ENCODE assay signal across 17 mouse cellular contexts in genomic region chr11:76599219-76599618, GRCm38 (mm10). TPM values are rescaled to one million over a fixed set of nuclear protein-coding genes. Genes with fewer than 3 reads are reported as not detected.
DNase-seq lines count a peak whose midpoint lies in the region; ATAC-seq and TF ChIP-seq lines count a peak whose summit lies in the region.
"Had no signal": no experiment of that assay in that cellular context is flagged by ENCODE, and none has a peak within 500 bp of the region (broad histone marks: within the 10 kb centered on the region; RNA-seq: fewer than 3 reads in every experiment).

No protein-coding gene starts in this region.

- H3K36me3 ChIP-seq in heart, embryonic 11.5 days (ENCODE audit: control insufficient read depth, insufficient read depth, low read length), result no peaks in the 10 kb centered on the region
- no peaks in the 10 kb centered on the region for H3K36me3 ChIP-seq in heart, postnatal 0 days (replicated peaks; ENCODE audit: control insufficient read depth, insufficient read depth, low read length)
- no peaks in the 10 kb centered on the region for H3K36me3 ChIP-seq in limb, embryonic 12.5 days
- no peaks in the 10 kb centered on the region for H3K36me3 ChIP-seq in limb, embryonic 10.5 days
- H3K36me3 ChIP-seq in small intestine, adult 2 months (ENCODE audit: control insufficient read depth, insufficient read depth, low read length), result no peaks in the 10 kb centered on the region
- H3K36me3 ChIP-seq: embryonic facial prominence, embryonic 10.5 days; hindbrain, embryonic 15.5 days had no signal

- peaks cover 11% of the 10 kb centered on the region for H3K4me1 ChIP-seq in heart, embryonic 11.5 days (ENCODE audit: control insufficient read depth, insufficient read depth, low read length)
- H3K4me1 ChIP-seq in heart, postnatal 0 days (ENCODE audit: control insufficient read depth, insufficient read depth), result no peaks in the 10 kb centered on the region
- H3K4me1 ChIP-seq in limb, embryonic 12.5 days (replicated peaks), result peaks cover 16% of the 10 kb centered on the region
- no peaks in the 10 kb centered on the region for H3K4me1 ChIP-seq in limb, embryonic 10.5 days
- H3K4me1 ChIP-seq in small intestine, adult 2 months (ENCODE audit: control insufficient read depth, insufficient read depth, insufficient read length, low read length), result peaks cover 7% of the 10 kb centered on the region; the same call in 1 of the 2 replicates
- H3K4me1 ChIP-seq: embryonic facial prominence, embryonic 10.5 days; forebrain, embryonic 13.5 days; hindbrain, embryonic 15.5 days had no signal

- intact Hi-C loops in heart, postnatal 36 days (cut with DNase I), result no loop called here

- H3K27ac ChIP-seq in heart, embryonic 11.5 days (ENCODE audit: low read depth, low read length), result peak overlapping the region; percentile 50
- no peak overlapping the region for H3K27ac ChIP-seq in heart, postnatal 0 days (ENCODE audit: low read depth)
- peak overlapping the region; percentile 50; the same call in 1 of the 2 replicates for H3K27ac ChIP-seq in limb, embryonic 12.5 days
- H3K27ac ChIP-seq in limb, embryonic 10.5 days, result no peak overlapping the region
- 0 out of 2 replicates have a peak overlapping the region, but pooled peaks have one; percentile 25 for H3K27ac ChIP-seq in small intestine, adult 2 months (ENCODE audit: insufficient read depth, low read depth, low read length)
- H3K27ac ChIP-seq: embryonic facial prominence, embryonic 10.5 days; forebrain, embryonic 13.5 days; hindbrain, embryonic 15.5 days had no signal

- no peak for TF ChIP-seq POLR2A in small intestine, adult 2 months (IDR thresholded peaks at IDR 0.05; ENCODE audit: low read depth, low read length)

- no peak for TF ChIP-seq CTCF in heart, postnatal 0 days (IDR thresholded peaks at IDR 0.05; ENCODE audit: low read depth)
- TF ChIP-seq CTCF in small intestine, adult 2 months (IDR thresholded peaks at IDR 0.05; ENCODE audit: extremely low read depth, insufficient read length, insufficient replicate concordance, low read depth, low read length), result no peak

- H3K4me2 ChIP-seq in heart, embryonic 11.5 days, result no peak overlapping the region
- no peak overlapping the region for H3K4me2 ChIP-seq in heart, postnatal 0 days (ENCODE audit: low read depth, low read length)
- H3K4me2 ChIP-seq in limb, embryonic 12.5 days, result no peak overlapping the region
- H3K4me2 ChIP-seq: forebrain, embryonic 13.5 days; hindbrain, embryonic 15.5 days had no signal

- ATAC-seq in heart, embryonic 11.5 days (replicated peaks; ENCODE audit: insufficient number of reproducible peaks, low FRiP score, low TSS enrichment), result peak; percentile 59; the same call in 1 of the 2 replicates
- ATAC-seq in heart, postnatal 0 days (ENCODE audit: insufficient read depth, low read depth), result no peak; the same call in 1 of the 2 replicates
- ATAC-seq in limb, embryonic 12.5 days (ENCODE audit: insufficient number of reproducible peaks, insufficient read depth, low FRiP score, low TSS enrichment, low read depth), result no peak
- ATAC-seq: forebrain, embryonic 13.5 days; forebrain, postnatal 0 days had no signal

- no peak overlapping the region for H3K4me3 ChIP-seq in heart, embryonic 11.5 days (ENCODE audit: low read depth, low read length)
- no peak overlapping the region for H3K4me3 ChIP-seq in heart, postnatal 0 days (ENCODE audit: low read depth, low read length)
- no peak overlapping the region for H3K4me3 ChIP-seq in limb, embryonic 12.5 days (replicated peaks)
- H3K4me3 ChIP-seq in limb, embryonic 10.5 days, result no peak overlapping the region
- no peak overlapping the region for H3K4me3 ChIP-seq in small intestine, adult 2 months (ENCODE audit: low read depth, low read length)
- H3K4me3 ChIP-seq: embryonic facial prominence, embryonic 10.5 days; forebrain, embryonic 13.5 days; hindbrain, embryonic 15.5 days had no signal

- no peak for DNase-seq in heart, postnatal 36 days
- peak; percentile 22 for DNase-seq in heart, postnatal 0 days (ENCODE audit: low spot score)
- no peak for DNase-seq in heart, adult 8-10 months (ENCODE audit: low spot score)
- DNase-seq in limb, embryonic 10.5 days (ENCODE audit: low spot score), result no peak
- no peak for DNase-seq in cerebellum, postnatal 25 days
- DNase-seq: adrenal gland, adult 2 months; adrenal gland, postnatal 25 days; cerebellum, adult 18-20 months; cerebellum, adult 9-11 months; forebrain, postnatal 0 days; gastrocnemius, postnatal 14 days had no signal

- no peak for TF ChIP-seq EP300 in heart, postnatal 0 days (IDR thresholded peaks at IDR 0.05; ENCODE audit: low read depth)

- no peaks in the 10 kb centered on the region for H3K9me3 ChIP-seq in heart, embryonic 11.5 days (replicated peaks; ENCODE audit: control insufficient read depth, low read length)
- H3K9me3 ChIP-seq in heart, postnatal 0 days (replicated peaks; ENCODE audit: control insufficient read depth, low read length), result no peaks in the 10 kb centered on the region
- H3K9me3 ChIP-seq in limb, embryonic 12.5 days, result no peaks in the 10 kb centered on the region
- no peaks in the 10 kb centered on the region for H3K9me3 ChIP-seq in limb, embryonic 10.5 days (replicated peaks)
- H3K9me3 ChIP-seq: embryonic facial prominence, embryonic 10.5 days; forebrain, embryonic 13.5 days; hindbrain, embryonic 15.5 days had no signal

- H3K9ac ChIP-seq in heart, embryonic 11.5 days (ENCODE audit: low read depth, low read length), result no peak overlapping the region
- no peak overlapping the region for H3K9ac ChIP-seq in heart, postnatal 0 days (replicated peaks; ENCODE audit: low read depth, low read length)
- H3K9ac ChIP-seq in limb, embryonic 12.5 days (replicated peaks), result no peak overlapping the region
- H3K9ac ChIP-seq: forebrain, embryonic 13.5 days; forebrain, postnatal 0 days; hindbrain, embryonic 15.5 days had no signal

- no peaks in the 10 kb centered on the region for H3K27me3 ChIP-seq in heart, embryonic 11.5 days (ENCODE audit: control insufficient read depth, insufficient read depth, low read length)
- H3K27me3 ChIP-seq in heart, postnatal 0 days (ENCODE audit: control insufficient read depth, insufficient read depth, low read length), result no peaks in the 10 kb centered on the region
- H3K27me3 ChIP-seq in limb, embryonic 12.5 days, result no peaks in the 10 kb centered on the region
- H3K27me3 ChIP-seq in limb, embryonic 10.5 days (ENCODE audit: low read depth, poor library complexity, severe bottlenecking), result no peaks in the 10 kb centered on the region
- H3K27me3 ChIP-seq in small intestine, adult 2 months (ENCODE audit: control insufficient read depth, insufficient read depth, low read length), result no peaks in the 10 kb centered on the region
- H3K27me3 ChIP-seq: forebrain, embryonic 13.5 days; hindbrain, embryonic 15.5 days had no signal

- WGBS in heart, embryonic 11.5 days (ENCODE audit: insufficient replicate concordance), result 22% methylated on average over 2 of the region's 2 CpGs
- 4% methylated on average over 2 of the region's 2 CpGs for WGBS in heart, postnatal 0 days
- 42% methylated on average over 2 of the region's 2 CpGs for WGBS in limb, embryonic 12.5 days
- whole genome bisulfite sequencing in limb, embryonic 10.5 days, result 61% methylated on average over 2 of the region's 2 CpGs
- WGBS in small intestine, adult 2 months, result 8% methylated on average over 2 of the region's 2 CpGs

RNA-seq across cellular contexts. Expression of gene Abr, which starts 22.9 kb away (rescaled TPM):
- polyA plus RNA-seq in heart, embryonic 11.5 days (2014; fragmentation: Nextera tagmentation; extraction: Ambion mirVana), result 22.9 and 26.2 TPM in 2 replicates
- 10 to 100 TPM; 25.8 TPM for total RNA-seq in heart, postnatal 36 days (2021)
- 37.3 and 48.9 TPM in 2 replicates for total RNA-seq in heart, postnatal 0 days (2014; rRNA removed; ENCODE audit: low replicate concordance)
- polyA plus RNA-seq in heart, postnatal 0 days (2015; fragmentation: Nextera tagmentation; extraction: Ambion mirVana), result 12.1 and 14.1 TPM in 2 replicates
- 10 to 100 TPM; 21.9 to 28.6 (median 25.0) TPM for total RNA-seq in heart, adult 8-10 months (2022)
- polyA plus RNA-seq in limb, embryonic 12.5 days (2016; fragmentation: Nextera tagmentation; extraction: Ambion mirVana), result 48.3 and 54.0 TPM in 2 replicates
- polyA plus RNA-seq in limb, embryonic 10.5 days (2016; fragmentation: Nextera tagmentation; extraction: Ambion mirVana), result 44.7 and 53.7 TPM in 2 replicates
- polyA plus RNA-seq in small intestine, adult 2 months (2012; rRNA removed), result 74.2 and 161 TPM in 2 replicates

Comparison
In these comparisons a context has a peak if more than half of its experiments do, and no peak if none do; other contexts are left out.
1. H3K27ac ChIP-seq: peak in heart, embryonic 11.5 days (single experiment), limb, embryonic 12.5 days (single experiment) and small intestine, adult 2 months (single experiment); none in heart, postnatal 0 days (single experiment) and limb, embryonic 10.5 days (single experiment).